Mouse (Mus musculus) layer of hippocampus, postnatal 25 days (tissue): ENCODE measurements around the gene Ptgir. TPM values are rescaled to one million over a fixed set of nuclear protein-coding genes. Genes with fewer than 3 reads are reported as not detected.
A peak's percentile ranks its signal among the peaks of the same experiment; 100 is the strongest.

Experiments used
- DNase-seq, 2 experiments: peaks; one replicate each; pipeline ENCODE4 v3.0.0; 2022; ENCODE audit warnings: mixed read lengths in 2 of 2, low spot score in 1 of 2; ENCODE audit errors: extremely low spot score in 1 of 2
- total RNA-seq, 2 experiments: library from RNA; stranded (reverse); gene quantifications; 2 replicates each; pipeline ENCODE4 v1.2.3; 2021

Gene Ptgir
- total RNA-seq, 2 experiments from 2014 or later = 0.09 TPM; not detected in 1

GRCm38 (mm10) chr7:16915461-16916340, 9.4 kb downstream of the Ptgir start:
- DNase-seq = no peak

- DNase-seq = no peak
Measured at GRCm38 (mm10) chr7:16916342-16917265, 10.3 kb downstream of the Ptgir start.

- DNase-seq = no peak
Measured at GRCm38 (mm10) chr7:16917447-16917846, 11.2 kb downstream of the Ptgir start.

GRCm38 (mm10) chr7:16918014-16918413, 11.7 kb downstream of the Ptgir start:
- peak; percentile 55 to 58 for DNase-seq

- DNase-seq = no peak
Measured at GRCm38 (mm10) chr7:16918670-16919069, 12.4 kb downstream of the Ptgir start.

- DNase-seq = no peak
Measured at GRCm38 (mm10) chr7:16919395-16920149, 13.3 kb downstream of the Ptgir start.

GRCm38 (mm10) chr7:16920150-16920579, 13.9 kb downstream of the Ptgir start:
- no peak for DNase-seq

GRCm38 (mm10) chr7:16920818-16921791, 14.8 kb downstream of the Ptgir start:
- DNase-seq = no peak

- DNase-seq = no peak
Measured at GRCm38 (mm10) chr7:16921881-16922335, 15.6 kb downstream of the Ptgir start.

- DNase-seq = peak in 1 of 2 experiments; percentile 35
Measured at GRCm38 (mm10) chr7:16922360-16922973, 16.2 kb downstream of the Ptgir start.

GRCm38 (mm10) chr7:16923283-16924036, 17.2 kb downstream of the Ptgir start:
- peak in 1 of 2 experiments; percentile 47 for DNase-seq

GRCm38 (mm10) chr7:16924037-16924834, 17.9 kb downstream of the Ptgir start, which contains the start of gene Calm3:
Gene Calm3, minus strand, starts transcription at chr7:16924114.
- peak; percentile 99 to 100 for DNase-seq

GRCm38 (mm10) chr7:16928341-16928740, 22.1 kb downstream of the Ptgir start:
- DNase-seq = no peak

GRCm38 (mm10) chr7:16930850-16931249, 24.6 kb downstream of the Ptgir start:
- DNase-seq = peak; percentile 76 to 77

GRCm38 (mm10) chr7:16931968-16932627, 25.8 kb downstream of the Ptgir start:
- DNase-seq = peak; percentile 81 to 97
